Mouse (Mus musculus): ENCODE measurements at regions not wholly inside any gene's neighbourhood (a gene's known extent, or its start where the extent isn't known, plus 50 kb on each side); places are given as distances from the start of the nearest gene placed in this dataset.
A peak's percentile ranks its signal among the peaks of the same experiment; 100 is the strongest.

GRCm38 (mm10) chr3:37919450-37920156, 195.3 kb upstream of the Gm5148 start:
- no peak for DNase-seq (ENCODE audit: low spot score)

- DNase-seq (ENCODE audit: low spot score), result no peak
Measured at GRCm38 (mm10) chr3:37916786-37917479, 192.6 kb upstream of the Gm5148 start.

- no peak for DNase-seq (ENCODE audit: low spot score)
Measured at GRCm38 (mm10) chr3:37916281-37916680, 192.0 kb upstream of the Gm5148 start.

GRCm38 (mm10) chr3:37915673-37916072, 191.4 kb upstream of the Gm5148 start:
- no peak for DNase-seq (ENCODE audit: low spot score)

GRCm38 (mm10) chr3:37914136-37914535, 189.8 kb upstream of the Gm5148 start:
- DNase-seq (ENCODE audit: low spot score), result no peak

GRCm38 (mm10) chr3:37909821-37910220, 185.5 kb upstream of the Gm5148 start:
- no peak for DNase-seq (ENCODE audit: low spot score)

- no peak for DNase-seq (ENCODE audit: low spot score)
Measured at GRCm38 (mm10) chr3:37909008-37909407, 184.7 kb upstream of the Gm5148 start.

- no peak for DNase-seq (ENCODE audit: low spot score)
Measured at GRCm38 (mm10) chr3:37908456-37908855, 184.2 kb upstream of the Gm5148 start.

GRCm38 (mm10) chr3:37907432-37908088, 183.3 kb upstream of the Gm5148 start:
- DNase-seq (ENCODE audit: low spot score), result peak; percentile 70

GRCm38 (mm10) chr3:37906806-37907251, 182.5 kb upstream of the Gm5148 start:
- DNase-seq (ENCODE audit: low spot score), result peak; percentile 33

GRCm38 (mm10) chr3:37904188-37904587, 179.9 kb upstream of the Gm5148 start:
- no peak for DNase-seq (ENCODE audit: low spot score)

GRCm38 (mm10) chr3:37903482-37903881, 179.2 kb upstream of the Gm5148 start:
- DNase-seq (ENCODE audit: low spot score), result no peak

GRCm38 (mm10) chr3:37903021-37903420, 178.7 kb upstream of the Gm5148 start:
- DNase-seq (ENCODE audit: low spot score), result no peak

- no peak for DNase-seq (ENCODE audit: low spot score)
Measured at GRCm38 (mm10) chr3:37897392-37897791, 173.1 kb upstream of the Gm5148 start.

- no peak for DNase-seq (ENCODE audit: low spot score)
Measured at GRCm38 (mm10) chr3:37896821-37897311, 172.6 kb upstream of the Gm5148 start.

- DNase-seq (ENCODE audit: low spot score), result no peak
Measured at GRCm38 (mm10) chr3:37894599-37894998, 170.3 kb upstream of the Gm5148 start.

GRCm38 (mm10) chr3:37890202-37890601, 165.9 kb upstream of the Gm5148 start:
- no peak for DNase-seq (ENCODE audit: low spot score)

GRCm38 (mm10) chr3:37888455-37888854, 164.2 kb upstream of the Gm5148 start:
- DNase-seq (ENCODE audit: low spot score), result no peak

- no peak for DNase-seq (ENCODE audit: low spot score)
Measured at GRCm38 (mm10) chr3:37887711-37888110, 163.4 kb upstream of the Gm5148 start.

- no peak for DNase-seq (ENCODE audit: low spot score)
Measured at GRCm38 (mm10) chr3:37886705-37887454, 162.6 kb upstream of the Gm5148 start.

- no peak for DNase-seq (ENCODE audit: low spot score)
Measured at GRCm38 (mm10) chr3:37885776-37886175, 161.5 kb upstream of the Gm5148 start.

GRCm38 (mm10) chr3:37882417-37882816, 158.1 kb upstream of the Gm5148 start:
- DNase-seq (ENCODE audit: low spot score), result no peak

All from urinary bladder, postnatal 14 days (tissue).